Mouse (Mus musculus): ENCODE data around the gene Siah3.
A peak's percentile ranks its signal among the peaks of the same experiment; 100 is the strongest.
"Not testable (repeated sequence)": the region's sequence is repeated elsewhere in the genome, so short reads cannot be mapped to it uniquely, and the experiment has no call there.

Gene Siah3

GRCm38 (mm10) chr14:75455743-75456421 lies at the start of gene Siah3:
Siah3 (plus strand) TSS chr14:75455982.
- no peak for DNase-seq

- DNase-seq: no peak
Measured at GRCm38 (mm10) chr14:75409772-75410171, 46.0 kb upstream of the Siah3 start.

- DNase-seq: no peak
Measured at GRCm38 (mm10) chr14:75410392-75410791, 45.4 kb upstream of the Siah3 start.

GRCm38 (mm10) chr14:75418721-75419120 lies 37.1 kb upstream of the Siah3 start:
- no peak for DNase-seq

GRCm38 (mm10) chr14:75419876-75420275 lies 35.9 kb upstream of the Siah3 start:
- no peak for DNase-seq

GRCm38 (mm10) chr14:75420811-75421210 lies 35.0 kb upstream of the Siah3 start:
- DNase-seq: no peak

GRCm38 (mm10) chr14:75431173-75431786 lies 24.5 kb upstream of the Siah3 start:
- DNase-seq: no peak

GRCm38 (mm10) chr14:75432850-75433249 lies 22.9 kb upstream of the Siah3 start:
- DNase-seq: no peak

GRCm38 (mm10) chr14:75434576-75434975 lies 21.2 kb upstream of the Siah3 start:
- DNase-seq: no peak

- DNase-seq: no peak
Measured at GRCm38 (mm10) chr14:75444486-75445105, 11.2 kb upstream of the Siah3 start.

GRCm38 (mm10) chr14:75445281-75445947 lies 10.4 kb upstream of the Siah3 start:
- peak; percentile 83 to 85 for DNase-seq

- DNase-seq: no peak
Measured at GRCm38 (mm10) chr14:75445948-75446281, 9.9 kb upstream of the Siah3 start.

GRCm38 (mm10) chr14:75446314-75446713 lies 9.5 kb upstream of the Siah3 start:
- DNase-seq: not testable (repeated sequence)

- DNase-seq: no peak
Measured at GRCm38 (mm10) chr14:75453906-75454305, 1.9 kb upstream of the Siah3 start.

- peak in 1 of 2 experiments; percentile 51 for DNase-seq
Measured at GRCm38 (mm10) chr14:75454716-75455115, 1.1 kb upstream of the Siah3 start.

- DNase-seq: no peak
Measured at GRCm38 (mm10) chr14:75455361-75455742, 430 bp upstream of the Siah3 start.

- DNase-seq: peak; percentile 56
Measured at GRCm38 (mm10) chr14:75456489-75457220, 873 bp downstream of the Siah3 start.

GRCm38 (mm10) chr14:75457221-75457600 lies 1.4 kb downstream of the Siah3 start:
- no peak for DNase-seq

GRCm38 (mm10) chr14:75459431-75459830 lies 3.6 kb downstream of the Siah3 start:
- DNase-seq: no peak

- no peak for DNase-seq
Measured at GRCm38 (mm10) chr14:75459991-75460390, 4.2 kb downstream of the Siah3 start.

GRCm38 (mm10) chr14:75460436-75460835 lies 4.7 kb downstream of the Siah3 start:
- DNase-seq: no peak

GRCm38 (mm10) chr14:75461770-75462169 lies 6.0 kb downstream of the Siah3 start:
- no peak for DNase-seq

- no peak for DNase-seq
Measured at GRCm38 (mm10) chr14:75463171-75463570, 7.4 kb downstream of the Siah3 start.
